Mouse (Mus musculus): ENCODE measurements around the gene Atp6ap2. TPM values are rescaled to one million over a fixed set of nuclear protein-coding genes. Genes with fewer than 3 reads are reported as not detected.

Gene Atp6ap2
- total RNA-seq, 2 experiments from 2014 or later, result 19.9 to 26.4 TPM

Other genes starting within 250 kb of the Atp6ap2 start
- 10 to 100 TPM in 1 of 2 experiments, 1 to 10 TPM in 1; 7.6 to 14.0 TPM for gene 1810030O07Rik, start 85.9 kb downstream of the Atp6ap2 start, total RNA-seq (2021)
- gene Med14, start 174.3 kb downstream of the Atp6ap2 start, total RNA-seq (2021), result 10 to 100 TPM; 28.2 to 32.0 TPM

Data from heart, postnatal 14 days (tissue).